Mouse (Mus musculus): ENCODE measurements around the gene Edem2. TPM values are rescaled to one million over a fixed set of nuclear protein-coding genes. Genes with fewer than 3 reads are reported as not detected.
"Not testable (repeated sequence)": the region's sequence is repeated elsewhere in the genome, so short reads cannot be mapped to it uniquely, and the experiment has no call there.

Edem2 gene
- total RNA-seq, 1 experiment from 2014 or later: 32.8 TPM

DNA sequence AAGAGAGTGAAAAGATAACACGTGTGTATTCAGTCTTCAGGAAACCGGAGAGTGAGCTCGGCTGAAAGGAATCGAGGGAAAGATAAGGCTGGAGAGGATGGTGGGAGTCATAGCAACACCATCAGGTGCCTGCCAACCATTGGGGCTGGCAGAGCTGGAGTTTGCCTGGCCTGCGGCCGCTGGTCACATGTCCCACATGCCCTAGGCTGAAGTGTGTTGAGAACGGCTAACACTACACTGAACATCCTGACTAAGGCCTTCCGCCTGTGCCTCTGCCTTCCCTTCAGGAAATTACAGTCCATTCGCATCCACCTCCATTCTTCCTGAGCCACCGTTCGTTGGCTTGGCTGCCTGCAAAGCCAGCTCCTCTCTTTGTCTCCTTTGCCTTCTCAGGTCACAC lies 12.9 kb upstream of the Edem2 start:
- ATAC-seq (ENCODE audit: extremely low read depth, insufficient number of reproducible peaks, low FRiP score, poor library complexity, severe bottlenecking): no peak

DNA sequence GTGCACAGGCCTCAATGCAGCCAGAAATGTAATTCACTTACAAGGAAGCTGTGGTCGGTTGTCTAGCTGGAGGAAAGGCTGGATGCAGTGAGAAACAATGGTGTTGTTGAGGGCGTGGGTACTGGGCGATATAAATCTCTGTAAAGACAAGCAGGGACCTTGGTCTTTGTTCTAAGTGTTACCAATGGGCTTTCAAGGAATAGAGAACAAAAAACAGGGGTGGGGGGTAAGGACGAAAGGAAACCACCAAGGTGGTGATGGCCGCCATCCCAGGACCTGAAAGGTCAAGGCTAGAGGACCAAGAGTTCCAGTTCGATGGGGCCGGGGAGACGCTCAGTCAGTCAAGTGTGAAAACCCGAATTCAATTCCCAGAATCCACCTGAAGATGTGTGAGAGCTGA lies 8.5 kb upstream of the Edem2 start:
- ATAC-seq (ENCODE audit: extremely low read depth, insufficient number of reproducible peaks, low FRiP score, poor library complexity, severe bottlenecking): no peak

DNA sequence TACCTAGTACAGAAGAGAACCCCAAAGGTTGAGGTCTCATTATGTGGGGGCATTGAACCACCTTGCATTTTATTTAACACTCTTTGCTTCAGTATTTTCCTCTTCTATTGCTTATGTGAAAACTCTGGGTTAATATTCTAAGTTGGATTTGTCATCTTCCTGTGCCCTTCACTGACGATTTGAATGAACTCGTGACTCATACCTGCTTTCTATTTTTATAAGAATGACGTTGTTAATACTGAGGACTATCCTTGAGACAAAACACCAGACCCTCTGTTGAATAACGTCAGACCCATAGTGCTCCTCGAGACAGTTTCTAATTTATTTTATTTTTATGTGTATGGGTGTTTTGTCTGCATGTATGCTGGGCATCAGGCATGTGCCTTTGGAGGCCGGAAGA lies 7.7 kb upstream of the Edem2 start:
- no peak for ATAC-seq (ENCODE audit: extremely low read depth, insufficient number of reproducible peaks, low FRiP score, poor library complexity, severe bottlenecking)

DNA sequence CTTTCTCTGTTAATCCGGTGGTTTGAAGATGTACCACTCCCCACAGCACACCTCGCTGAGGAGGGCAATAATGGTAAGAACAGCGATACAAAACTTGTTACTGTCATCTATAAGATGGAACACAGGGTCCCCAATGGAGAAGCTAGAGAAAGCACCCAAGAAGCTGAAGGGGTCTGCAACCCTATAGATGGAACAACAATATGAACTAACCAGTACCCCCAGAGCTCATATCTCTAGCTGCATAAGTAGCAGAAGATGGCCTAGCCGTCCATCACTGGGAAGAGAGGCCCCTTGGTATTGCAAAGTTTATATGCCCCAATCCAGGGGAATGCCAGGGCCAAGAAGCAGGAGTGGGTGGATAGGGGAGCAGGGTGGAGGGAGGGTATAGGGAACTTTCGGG lies 6.5 kb upstream of the Edem2 start, which contains the start of gene Gm17581:
Gene Gm17581 (minus strand): TSS at position 101 of the 400 bp plus-strand sequence.
- not testable (repeated sequence) for ATAC-seq (ENCODE audit: extremely low read depth, insufficient number of reproducible peaks, low FRiP score, poor library complexity, severe bottlenecking)

DNA sequence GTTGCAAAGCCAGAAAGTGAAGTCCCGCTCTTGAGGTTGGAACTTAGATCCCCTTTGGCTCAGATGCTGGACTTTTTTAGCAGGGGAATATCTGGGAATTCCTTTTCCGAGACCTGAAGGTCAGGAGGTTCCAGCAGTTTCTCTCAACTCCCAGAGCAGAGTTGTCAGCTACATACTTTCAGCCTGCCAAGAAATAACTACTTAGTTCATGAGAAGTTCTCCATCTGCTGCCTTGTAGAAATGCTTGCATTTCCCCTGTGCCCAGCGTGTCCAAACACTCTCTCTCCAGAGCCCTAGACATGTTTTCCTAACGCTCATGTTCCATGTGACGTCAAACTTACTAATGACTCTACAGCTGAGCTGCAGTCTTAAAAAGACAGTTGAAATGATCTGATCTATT lies 5.8 kb upstream of the Edem2 start:
- ATAC-seq (ENCODE audit: extremely low read depth, insufficient number of reproducible peaks, low FRiP score, poor library complexity, severe bottlenecking): no peak

DNA sequence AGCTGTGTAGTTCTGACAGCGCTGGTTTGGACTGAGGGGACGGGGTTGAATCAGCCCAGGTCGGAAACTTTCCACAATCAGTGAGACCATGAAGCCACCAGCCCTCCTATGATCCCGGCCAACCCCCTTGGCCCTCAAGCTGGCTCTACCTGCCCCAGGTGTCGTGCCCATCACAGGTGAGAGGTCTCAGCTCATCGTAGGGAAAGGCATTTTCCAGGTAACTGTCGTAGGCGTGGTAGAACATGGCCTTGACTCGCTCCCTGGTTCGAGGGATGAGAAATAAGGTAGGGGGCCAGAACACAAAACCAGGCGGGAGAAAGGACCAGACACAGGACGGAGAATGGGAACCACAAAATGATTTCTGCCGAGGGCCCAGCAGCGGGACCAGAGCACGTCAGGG lies 533 bp downstream of the Edem2 start:
- no peak for ATAC-seq (ENCODE audit: extremely low read depth, insufficient number of reproducible peaks, low FRiP score, poor library complexity, severe bottlenecking)

DNA sequence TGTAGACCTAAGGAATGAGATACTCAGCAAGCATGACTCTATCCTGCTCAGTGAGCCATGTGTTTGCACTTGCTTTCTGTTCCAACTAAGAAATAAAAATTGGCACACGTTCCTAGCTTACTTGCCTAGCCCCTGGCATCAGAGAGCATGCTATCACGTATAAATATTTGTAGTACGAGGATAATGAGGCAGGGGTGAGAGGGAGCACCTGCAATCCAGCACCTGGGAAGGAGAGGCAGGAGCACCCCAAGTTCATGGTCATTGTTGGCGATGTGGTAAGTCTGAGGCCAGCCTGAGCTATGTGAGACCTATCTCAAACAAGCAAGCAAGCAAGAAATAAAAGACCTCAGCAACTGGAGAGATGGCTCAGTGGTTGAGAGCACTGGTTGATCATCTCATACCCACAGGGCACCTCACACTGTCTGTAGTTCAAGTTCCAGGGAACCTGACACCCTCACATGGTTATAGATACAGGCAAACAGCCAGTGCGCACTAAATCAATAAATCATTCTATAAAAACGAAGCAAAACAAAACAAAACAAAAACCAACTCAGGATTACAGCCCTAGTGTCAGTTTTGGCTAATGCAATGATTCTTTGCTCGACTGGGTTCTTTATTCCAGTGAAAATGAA lies 1.4 kb downstream of the Edem2 start:
- no peak for ATAC-seq (ENCODE audit: extremely low read depth, insufficient number of reproducible peaks, low FRiP score, poor library complexity, severe bottlenecking)

DNA sequence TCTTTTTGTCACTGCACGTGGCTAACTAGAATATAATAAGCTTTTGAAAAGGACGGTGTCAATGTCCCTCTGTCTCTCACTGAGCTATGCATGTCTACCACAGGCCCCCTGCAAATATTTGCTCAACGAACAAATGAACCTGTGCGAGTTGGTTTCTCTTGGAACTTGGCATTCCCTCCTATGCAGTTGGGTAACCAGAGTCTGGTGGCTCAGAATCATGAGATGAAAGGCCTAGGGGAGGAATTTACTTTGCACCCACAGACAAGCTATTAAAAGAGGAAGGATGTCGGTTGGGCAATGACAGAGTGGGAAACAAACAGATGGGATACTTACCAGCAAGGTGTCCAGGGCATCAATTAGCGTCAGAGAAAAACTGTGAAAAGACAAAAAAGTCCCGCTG lies 3.0 kb downstream of the Edem2 start:
- no peak for ATAC-seq (ENCODE audit: extremely low read depth, insufficient number of reproducible peaks, low FRiP score, poor library complexity, severe bottlenecking)

DNA sequence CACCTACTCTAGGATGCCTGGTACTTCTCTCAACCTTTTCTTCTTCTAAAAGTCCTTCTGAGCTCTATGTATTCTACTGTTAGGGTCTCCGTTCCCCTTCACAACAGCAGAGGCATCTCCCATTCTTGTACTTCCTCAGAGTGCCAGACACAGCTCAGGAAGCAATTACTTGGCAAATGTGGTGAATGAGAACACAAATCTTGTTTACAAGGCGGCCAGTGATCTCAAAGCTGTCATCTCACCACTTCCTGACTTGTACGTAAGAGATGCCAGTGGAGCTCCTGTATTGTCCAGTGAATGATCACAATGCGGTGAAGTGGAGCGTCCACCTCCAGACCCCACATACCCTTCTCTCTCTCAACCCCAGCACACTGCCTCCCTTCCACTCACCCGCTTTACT lies 4.7 kb downstream of the Edem2 start:
- ATAC-seq (ENCODE audit: extremely low read depth, insufficient number of reproducible peaks, low FRiP score, poor library complexity, severe bottlenecking): no peak

DNA sequence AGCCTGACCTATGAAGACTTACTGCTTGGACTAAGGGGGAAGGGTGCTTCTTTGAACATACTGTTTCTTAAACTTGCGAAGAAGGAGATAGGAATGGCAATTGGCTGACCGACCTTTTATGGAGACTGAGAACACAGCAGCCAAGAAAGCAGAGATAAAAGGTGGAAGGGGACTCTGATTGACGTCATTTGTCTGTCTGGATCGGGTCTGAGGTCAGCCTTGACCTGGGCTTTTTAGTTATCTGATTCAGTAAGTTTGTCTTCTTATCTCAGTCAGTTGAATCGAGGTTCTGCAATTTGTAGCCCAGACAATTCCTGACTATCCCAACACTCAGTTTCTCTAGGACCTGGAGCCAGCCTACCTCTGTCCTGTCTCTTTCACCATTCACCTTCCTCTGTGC lies 5.2 kb downstream of the Edem2 start:
- no peak for ATAC-seq (ENCODE audit: extremely low read depth, insufficient number of reproducible peaks, low FRiP score, poor library complexity, severe bottlenecking)

DNA sequence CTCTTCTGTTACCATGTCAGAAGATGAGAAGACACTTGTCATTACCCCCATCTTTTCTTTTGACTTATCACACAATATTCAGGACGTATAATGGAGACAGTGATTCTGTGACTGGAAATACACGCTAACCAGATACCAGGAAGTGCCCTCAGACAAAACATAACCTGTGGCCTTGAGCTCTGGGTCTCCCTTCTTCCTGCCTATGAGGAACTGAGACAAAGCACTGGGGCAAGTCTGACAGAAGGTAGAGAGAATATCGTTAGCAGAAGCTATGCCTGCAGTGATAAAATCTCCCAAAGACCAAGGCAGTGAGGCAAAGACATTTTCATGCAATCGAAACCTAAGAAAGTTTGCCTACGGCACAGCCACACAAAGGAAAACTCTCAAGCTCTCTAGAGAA lies 8.7 kb downstream of the Edem2 start:
- ATAC-seq (ENCODE audit: extremely low read depth, insufficient number of reproducible peaks, low FRiP score, poor library complexity, severe bottlenecking): no peak

DNA sequence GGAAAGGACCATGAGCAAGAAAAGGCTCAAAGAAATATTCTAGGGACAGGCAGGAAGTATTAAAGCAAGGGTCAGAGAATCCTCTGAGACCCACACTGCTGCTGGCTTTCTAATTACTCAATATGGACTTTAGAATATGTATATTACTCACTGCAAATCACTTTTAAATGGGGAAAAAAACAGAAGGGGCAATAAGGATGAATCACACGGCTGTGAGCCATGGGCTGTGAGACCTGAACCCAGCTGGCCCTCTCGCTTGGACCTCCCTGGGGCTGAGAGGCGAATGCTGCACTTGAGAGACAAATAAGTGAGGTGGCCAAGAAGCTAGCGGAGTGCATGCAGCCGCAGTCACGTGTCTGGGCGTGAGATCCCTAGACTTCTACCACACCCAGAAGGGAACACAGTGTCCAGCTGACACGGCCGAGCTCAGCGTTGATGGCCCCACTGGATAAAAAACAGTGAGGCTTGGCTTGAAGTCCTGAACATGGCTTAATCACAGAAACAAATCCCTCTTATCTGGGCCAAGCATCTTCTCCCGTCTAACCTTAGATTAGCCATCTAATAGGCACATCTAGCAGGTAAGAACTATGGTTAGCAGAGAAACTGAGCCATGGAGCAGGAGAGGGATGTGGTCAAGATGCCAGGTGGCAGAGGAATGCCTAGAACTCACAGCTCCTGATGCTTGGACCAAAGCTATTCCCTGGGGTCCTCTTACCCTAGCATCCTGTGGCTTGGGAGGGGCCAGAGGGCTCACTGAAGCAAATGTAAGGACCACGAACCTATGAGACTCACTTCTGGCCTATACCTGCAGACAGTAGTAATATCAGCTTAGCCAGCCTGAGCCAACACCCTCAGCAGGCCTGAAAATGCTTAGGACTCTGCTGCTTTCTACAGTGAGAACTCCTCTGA lies 11.9 kb downstream of the Edem2 start:
- ATAC-seq (ENCODE audit: extremely low read depth, insufficient number of reproducible peaks, low FRiP score, poor library complexity, severe bottlenecking): no peak

DNA sequence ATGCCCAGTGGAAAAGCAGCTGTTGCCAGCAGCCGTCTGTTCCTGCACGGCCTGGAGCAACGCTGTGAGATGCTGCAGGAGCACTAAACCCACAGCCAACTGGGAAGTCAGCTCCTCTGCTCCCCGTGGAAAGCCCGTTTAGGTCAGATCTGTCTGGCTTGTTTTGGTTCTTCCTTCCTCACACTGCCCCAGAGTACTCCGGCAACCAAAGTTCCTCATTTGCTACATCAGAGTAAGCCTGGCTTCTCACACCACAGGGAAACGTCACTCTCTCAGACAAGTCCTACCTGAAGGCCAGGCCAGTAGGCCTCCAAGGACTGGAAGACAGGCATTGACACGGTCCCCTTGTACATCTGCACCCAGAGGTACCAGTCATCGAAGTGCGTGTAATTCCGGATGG lies 18.7 kb downstream of the Edem2 start:
- no peak for ATAC-seq (ENCODE audit: extremely low read depth, insufficient number of reproducible peaks, low FRiP score, poor library complexity, severe bottlenecking)

DNA sequence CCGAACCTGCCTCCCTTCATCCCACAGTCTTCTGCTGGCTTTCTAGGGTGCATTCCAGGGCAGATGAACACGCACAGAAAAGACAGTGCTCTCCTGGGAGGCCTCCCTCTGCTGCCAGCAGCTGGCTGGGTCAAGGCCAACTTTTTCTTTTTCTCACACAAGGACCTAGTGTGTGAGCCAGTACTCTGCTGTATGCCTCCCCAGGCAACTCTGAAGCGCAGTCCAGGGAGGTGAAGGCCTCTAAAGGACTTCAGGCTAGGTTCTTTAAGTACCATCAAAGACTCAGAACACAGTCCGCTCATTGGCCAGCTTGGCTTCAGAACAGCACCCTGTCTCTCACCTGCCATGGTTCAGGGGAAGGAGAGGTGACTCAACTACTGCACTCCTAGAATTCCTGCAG lies 22.0 kb downstream of the Edem2 start:
- ATAC-seq (ENCODE audit: extremely low read depth, insufficient number of reproducible peaks, low FRiP score, poor library complexity, severe bottlenecking): no peak

DNA sequence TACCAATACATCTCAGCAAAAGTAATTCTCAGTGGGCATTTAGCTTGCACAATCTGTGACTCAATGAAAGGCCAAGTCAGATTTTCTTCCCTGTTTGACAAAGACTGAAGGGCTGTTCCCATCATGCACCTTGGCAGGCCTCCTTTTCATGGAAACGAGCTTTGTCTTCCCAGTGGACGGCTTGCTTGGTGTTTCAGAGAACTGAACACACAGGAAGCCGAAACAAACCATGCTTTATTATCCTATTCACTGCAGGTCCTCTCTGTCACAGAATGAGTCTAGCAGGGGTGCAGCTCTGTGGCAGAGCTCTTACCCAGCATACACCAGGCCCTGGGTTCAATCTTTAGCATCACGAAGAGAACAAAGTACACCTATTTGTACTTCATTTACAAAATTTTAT lies 25.6 kb downstream of the Edem2 start:
- ATAC-seq (ENCODE audit: extremely low read depth, insufficient number of reproducible peaks, low FRiP score, poor library complexity, severe bottlenecking): no peak

DNA sequence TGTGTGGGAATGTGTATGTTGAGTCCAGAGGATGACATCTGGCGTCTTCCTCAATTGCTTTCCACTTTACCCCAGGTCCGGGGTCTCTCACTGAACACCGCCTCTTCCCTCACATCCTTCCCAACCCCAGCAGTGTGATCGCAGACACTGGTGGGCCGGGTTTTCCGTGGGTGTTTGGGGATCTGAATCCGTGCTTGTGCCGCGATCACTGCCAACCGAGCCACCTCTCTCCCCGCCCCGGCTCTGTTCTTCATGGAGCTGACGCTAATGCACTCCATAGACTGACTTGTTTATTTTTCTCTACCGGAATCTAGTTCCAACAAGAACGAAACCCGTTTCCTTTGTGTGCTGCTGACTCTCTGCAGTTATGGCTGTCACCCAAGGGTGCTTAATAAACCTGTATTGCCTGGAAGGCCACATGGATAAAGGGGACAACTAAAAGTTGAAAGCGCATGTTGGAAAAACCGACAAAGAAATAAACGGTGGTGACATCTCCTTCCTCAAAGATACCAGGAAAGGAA lies 27.8 kb downstream of the Edem2 start:
- ATAC-seq (ENCODE audit: extremely low read depth, insufficient number of reproducible peaks, low FRiP score, poor library complexity, severe bottlenecking): no peak

DNA sequence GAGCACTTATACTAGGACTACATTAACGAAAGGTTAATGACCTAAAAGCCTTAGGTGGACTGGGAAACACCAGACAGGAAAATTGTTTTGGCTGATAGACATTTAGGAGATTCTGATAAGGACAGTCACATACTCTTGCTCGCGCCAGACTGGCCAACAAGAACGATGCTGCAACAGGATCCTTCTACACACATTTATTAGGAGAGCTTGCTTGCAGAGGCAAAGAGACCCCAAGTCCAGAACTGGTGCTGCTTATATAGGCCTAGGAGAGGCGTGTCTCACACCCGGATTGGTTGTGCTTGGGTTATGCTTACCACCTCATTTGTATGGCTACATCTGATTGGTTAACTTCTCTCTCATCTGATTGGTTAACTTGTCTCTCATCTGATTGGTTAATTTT lies 30.8 kb downstream of the Edem2 start:
- ATAC-seq (ENCODE audit: extremely low read depth, insufficient number of reproducible peaks, low FRiP score, poor library complexity, severe bottlenecking): not testable (repeated sequence)

DNA sequence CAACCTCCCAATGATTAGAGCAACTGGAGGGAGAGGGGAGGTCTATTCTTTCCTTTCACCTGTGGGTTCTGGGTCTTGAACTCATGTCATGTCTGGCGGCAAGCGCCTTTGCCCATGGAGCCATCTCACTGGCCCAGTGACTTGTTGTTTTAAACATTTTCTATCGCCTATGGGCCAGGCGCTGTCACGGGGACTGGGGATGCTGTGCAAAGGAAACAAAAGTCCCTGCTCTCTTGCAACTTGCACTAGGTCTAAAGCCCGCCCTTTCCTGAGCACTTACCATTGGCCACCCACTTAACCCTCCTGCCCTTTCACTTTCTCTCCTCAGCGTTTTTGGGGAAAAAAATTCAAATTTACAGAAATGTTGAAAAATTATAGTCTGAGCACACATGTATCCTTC lies 32.4 kb downstream of the Edem2 start:
- no peak for ATAC-seq (ENCODE audit: extremely low read depth, insufficient number of reproducible peaks, low FRiP score, poor library complexity, severe bottlenecking)

DNA sequence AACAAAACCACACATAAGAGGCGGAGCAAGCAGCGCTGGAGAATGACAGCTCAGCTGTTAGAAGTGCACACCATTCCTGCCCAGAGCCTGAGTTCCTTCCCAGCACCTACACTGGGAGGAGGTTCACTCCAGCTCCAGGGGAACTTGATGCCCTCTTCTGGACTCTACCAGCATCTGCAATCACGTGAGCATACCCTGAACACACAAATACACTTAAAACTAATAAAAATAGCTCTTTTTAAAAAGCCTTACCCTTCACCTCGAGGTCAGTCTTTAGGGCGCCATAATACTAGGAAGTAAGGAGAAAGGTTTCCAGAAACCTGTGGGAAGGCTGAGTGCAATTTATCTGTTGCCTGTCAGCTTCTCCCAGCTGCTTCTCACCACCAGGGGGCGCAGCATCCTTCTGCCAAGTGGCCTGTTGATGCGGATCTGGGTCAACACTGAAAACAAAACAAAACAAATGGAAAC lies 33.1 kb downstream of the Edem2 start:
- ATAC-seq (ENCODE audit: extremely low read depth, insufficient number of reproducible peaks, low FRiP score, poor library complexity, severe bottlenecking): peak; percentile 62

DNA sequence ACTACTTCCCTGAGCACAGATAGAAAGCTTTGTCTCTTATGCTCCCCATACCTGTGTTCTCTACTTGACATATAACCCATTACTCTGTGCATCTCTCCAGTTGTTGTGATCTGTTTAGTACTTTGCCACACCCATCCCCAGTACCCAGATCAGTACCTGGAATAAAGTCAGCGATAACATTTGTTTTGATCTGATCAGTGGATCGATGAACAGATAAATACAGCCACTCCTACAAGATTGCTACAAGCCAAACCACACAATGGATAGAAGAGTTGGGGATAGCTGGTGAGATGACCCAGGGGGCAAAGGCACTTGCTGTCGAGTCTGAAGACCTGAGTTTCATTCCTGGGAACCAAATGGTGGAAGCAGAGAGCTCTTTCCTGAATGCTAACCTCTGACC lies 34.0 kb downstream of the Edem2 start:
- no peak for ATAC-seq (ENCODE audit: extremely low read depth, insufficient number of reproducible peaks, low FRiP score, poor library complexity, severe bottlenecking)
